Mouse (Mus musculus) left cerebral cortex, adult 8-10 months (tissue): ENCODE measurements around the gene Cntnap5b. TPM values are rescaled to one million over a fixed set of nuclear protein-coding genes. Genes with fewer than 3 reads are reported as not detected.
A peak's percentile ranks its signal among the peaks of the same experiment; 100 is the strongest.
"Not testable (repeated sequence)": the region's sequence is repeated elsewhere in the genome, so short reads cannot be mapped to it uniquely, and the experiment has no call there.

ENCODE experiments used
- DNase-seq, 2 experiments: peaks; one replicate each; pipeline ENCODE4 v3.0.0; 2022; ENCODE audit warnings: low spot score in 2 of 2
- total RNA-seq, 4 experiments: library from RNA; stranded (reverse); gene quantifications; 2 replicates each; pipeline ENCODE4 v1.2.4; 2022

The Cntnap5b gene
- 10 to 100 TPM; 15.1 to 18.5 (median 17.2) TPM for total RNA-seq

- DNase-seq = no peak
Observed at GRCm38 (mm10) chr1:99772614-99773013, at the start of gene Cntnap5b. TSS of gene Cntnap5b (plus strand) at chr1:99772765.

GRCm38 (mm10) chr1:99759996-99760395 lies 12.6 kb upstream of the Cntnap5b start:
- no peak for DNase-seq

- peak; percentile 24 to 40 for DNase-seq
Observed at GRCm38 (mm10) chr1:99772183-99772582, 382 bp upstream of the Cntnap5b start.

- peak in 1 of 2 experiments; percentile 24 for DNase-seq
Observed at GRCm38 (mm10) chr1:99774144-99774543, 1.6 kb downstream of the Cntnap5b start.

- DNase-seq = no peak
Observed at GRCm38 (mm10) chr1:99813334-99814110, 41.0 kb downstream of the Cntnap5b start.

- no peak for DNase-seq
Observed at GRCm38 (mm10) chr1:99872344-99872743, 99.8 kb downstream of the Cntnap5b start.

- no peak for DNase-seq
Observed at GRCm38 (mm10) chr1:99907774-99908173, 135.2 kb downstream of the Cntnap5b start.

- no peak for DNase-seq
Observed at GRCm38 (mm10) chr1:99943515-99943914, 170.9 kb downstream of the Cntnap5b start.

- no peak for DNase-seq
Observed at GRCm38 (mm10) chr1:99959428-99959987, 186.9 kb downstream of the Cntnap5b start.

GRCm38 (mm10) chr1:99967300-99968089 lies 194.9 kb downstream of the Cntnap5b start:
- DNase-seq = no peak

- DNase-seq = no peak
Observed at GRCm38 (mm10) chr1:99970184-99971086, 197.9 kb downstream of the Cntnap5b start.

- not testable (repeated sequence) for DNase-seq
Observed at GRCm38 (mm10) chr1:100001226-100001625, 228.7 kb downstream of the Cntnap5b start.

GRCm38 (mm10) chr1:100006021-100006745 lies 233.6 kb downstream of the Cntnap5b start:
- no peak for DNase-seq

- no peak for DNase-seq
Observed at GRCm38 (mm10) chr1:100041808-100042207, 269.2 kb downstream of the Cntnap5b start.

GRCm38 (mm10) chr1:100079812-100080211 lies 307.2 kb downstream of the Cntnap5b start:
- no peak for DNase-seq

GRCm38 (mm10) chr1:100100516-100100915 lies 328.0 kb downstream of the Cntnap5b start:
- DNase-seq = no peak

- no peak for DNase-seq
Observed at GRCm38 (mm10) chr1:100101017-100101416, 328.5 kb downstream of the Cntnap5b start.

GRCm38 (mm10) chr1:100104343-100104742 lies 331.8 kb downstream of the Cntnap5b start:
- DNase-seq = no peak

- no peak for DNase-seq
Observed at GRCm38 (mm10) chr1:100122410-100122935, 349.9 kb downstream of the Cntnap5b start.
